Mouse (Mus musculus): ENCODE data around the gene Hoxb4. TPM values are rescaled to one million over a fixed set of nuclear protein-coding genes. Genes with fewer than 3 reads are reported as not detected.

The Hoxb4 gene
- total RNA-seq, 2 experiments from 2014 or later = 3.4 to 4.0 TPM

DNA sequence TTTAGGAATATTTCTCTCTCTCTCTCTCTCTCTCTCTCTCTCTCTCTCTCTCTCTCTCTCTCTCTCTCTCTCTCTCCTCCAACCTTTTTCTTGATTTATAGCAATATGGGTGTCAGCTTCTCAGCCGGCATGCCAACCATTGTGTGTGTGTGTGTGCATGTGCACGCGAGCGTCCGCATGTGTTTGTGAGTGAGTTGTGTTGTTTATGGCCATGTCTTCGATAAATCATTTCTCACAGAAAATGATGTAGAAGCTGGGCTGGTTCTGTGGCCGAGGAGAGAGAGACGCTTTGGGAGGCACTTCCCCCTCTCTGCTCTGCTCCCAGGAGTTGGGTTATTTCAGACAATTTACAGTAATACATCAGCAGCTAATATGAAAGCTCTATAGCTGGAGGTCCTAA, 10.5 kb downstream of the Hoxb4 start:
- ATAC-seq (ENCODE audit: poor library complexity, severe bottlenecking) = no peak

DNA sequence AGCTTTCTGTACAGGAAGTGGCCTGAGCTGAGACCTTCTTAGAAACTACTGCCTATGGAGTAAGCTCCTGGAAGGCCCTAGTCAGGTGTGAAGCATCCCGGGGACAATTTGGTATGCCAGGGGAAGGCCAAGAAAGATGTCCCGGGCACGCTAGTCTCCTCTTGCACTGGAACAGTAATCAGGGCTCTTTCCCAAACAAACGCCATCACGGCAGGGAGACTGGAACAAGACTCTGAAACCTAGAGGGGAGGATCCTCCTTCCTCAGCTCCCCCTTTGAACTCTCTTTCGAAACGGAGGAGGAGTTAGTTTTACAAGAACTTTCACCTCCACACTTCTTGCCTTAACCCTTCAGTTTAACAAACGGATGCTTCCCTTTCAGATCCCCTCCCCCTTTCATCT, 14.0 kb downstream of the Hoxb4 start:
- ATAC-seq (ENCODE audit: poor library complexity, severe bottlenecking) = no peak

DNA sequence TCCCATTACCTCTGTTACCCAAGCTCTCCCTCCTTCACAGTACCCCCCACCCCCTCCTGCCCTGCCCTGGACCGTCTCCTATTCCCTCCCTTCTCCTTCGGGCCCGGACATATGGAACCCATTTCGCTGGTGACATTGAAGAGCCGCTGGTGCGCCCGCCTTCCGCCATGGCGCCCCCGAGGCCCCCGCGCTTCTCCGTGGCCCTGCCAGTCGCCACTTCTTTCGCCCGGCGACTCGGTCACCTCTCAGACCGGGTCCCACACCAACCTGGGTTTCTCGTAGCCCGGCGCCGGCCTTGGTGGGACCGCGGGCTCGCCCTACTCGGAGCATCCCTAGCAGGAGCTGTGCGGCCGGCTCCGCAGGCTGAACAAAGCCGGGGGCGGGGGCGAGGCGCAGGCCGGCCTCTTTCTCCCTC, 14.6 kb downstream of the Hoxb4 start:
- no peak for ATAC-seq (ENCODE audit: poor library complexity, severe bottlenecking)

DNA sequence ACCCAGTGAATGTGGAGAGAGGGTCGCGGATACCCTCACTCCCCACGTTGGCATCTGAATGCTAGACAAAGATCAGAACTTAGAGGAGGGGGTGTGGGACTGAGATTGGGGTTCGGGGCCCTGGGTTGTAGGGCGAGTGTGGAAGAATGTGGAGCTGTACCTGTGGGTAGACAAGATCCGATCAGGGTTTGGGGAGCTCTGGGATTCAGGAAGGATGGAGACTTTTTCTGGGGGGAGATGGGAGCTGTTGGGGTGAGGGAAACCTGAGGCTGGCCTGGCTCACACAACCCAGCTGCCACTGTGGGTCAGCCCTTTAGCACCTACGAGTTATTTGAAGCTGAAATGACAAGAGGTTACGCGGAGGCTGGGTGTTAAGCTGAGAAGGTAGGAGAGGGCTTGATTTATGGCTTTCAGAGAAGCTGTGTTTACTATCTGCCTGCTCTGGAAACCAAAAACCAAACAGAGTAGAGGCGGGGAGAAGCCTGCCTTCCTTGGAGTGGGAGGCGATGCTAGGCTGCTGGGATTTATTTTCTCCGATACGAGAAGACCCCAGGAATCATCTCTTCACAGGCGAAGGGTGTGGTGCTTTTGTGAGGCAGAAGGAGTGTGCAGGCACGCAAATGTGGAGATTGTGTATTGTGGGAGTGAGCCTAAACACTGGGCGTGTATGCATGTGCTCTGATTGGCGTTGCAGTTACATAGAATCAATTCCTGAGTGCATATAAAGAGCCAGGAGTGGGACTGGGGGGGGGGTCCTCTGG, 15.4 kb downstream of the Hoxb4 start:
- ATAC-seq (ENCODE audit: poor library complexity, severe bottlenecking) = no peak

DNA sequence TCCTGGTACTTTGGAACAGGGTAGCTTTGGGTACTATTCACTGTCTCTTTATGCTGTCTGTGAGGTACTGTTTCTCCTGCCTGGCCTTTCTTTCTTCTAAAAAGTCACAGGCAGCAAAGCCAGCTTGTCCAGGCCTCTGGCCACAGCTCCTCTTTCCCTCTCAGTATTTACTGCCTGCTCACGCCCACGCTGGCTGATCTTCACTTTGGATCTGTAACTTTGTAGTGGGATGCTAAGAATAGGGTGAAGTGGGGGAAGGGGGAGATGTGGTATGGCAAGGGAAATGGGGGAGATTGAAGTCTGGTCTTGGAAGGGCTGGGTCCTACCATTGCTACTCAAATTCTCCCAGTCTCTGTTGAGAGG, 15.9 kb downstream of the Hoxb4 start:
- ATAC-seq (ENCODE audit: poor library complexity, severe bottlenecking) = no peak

DNA sequence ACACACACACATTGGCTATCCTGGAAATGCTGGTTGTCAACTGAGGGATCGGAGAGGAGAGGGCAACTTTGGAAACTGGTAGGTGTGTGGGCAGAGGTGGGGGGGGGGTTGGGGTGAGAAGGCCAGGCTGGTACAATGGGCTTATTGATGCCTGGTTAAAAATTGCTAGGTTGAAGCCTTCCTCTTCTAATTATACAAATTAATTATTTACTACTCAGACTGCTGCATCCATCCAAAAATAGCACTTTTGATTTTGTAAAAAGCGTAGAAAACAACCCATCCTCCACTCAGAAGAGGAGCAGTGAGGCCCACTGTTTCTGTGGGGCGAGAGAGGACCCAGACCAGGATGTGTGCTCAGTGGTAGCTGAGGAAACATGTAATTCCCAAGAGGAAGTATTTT, 16.9 kb downstream of the Hoxb4 start:
- no peak for ATAC-seq (ENCODE audit: poor library complexity, severe bottlenecking)

DNA sequence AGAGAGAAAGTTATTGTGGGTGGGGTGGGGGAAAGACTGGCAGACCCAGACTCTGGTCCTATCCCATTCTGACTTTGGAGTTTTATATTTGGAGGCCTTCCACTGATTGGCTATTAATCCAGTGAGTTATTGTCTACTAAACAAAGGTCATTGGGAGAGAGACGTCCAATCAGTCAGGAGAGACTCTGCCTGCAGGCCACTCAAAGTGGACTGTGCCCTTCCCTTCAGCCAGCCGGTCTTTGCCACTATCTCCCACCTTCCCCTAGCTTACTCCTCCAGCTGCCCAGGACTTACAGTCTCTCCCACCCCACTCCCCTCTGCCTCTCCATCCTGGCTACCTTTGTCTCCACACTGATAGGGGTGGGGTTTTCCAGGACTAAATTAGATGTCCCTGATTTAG, 18.5 kb downstream of the Hoxb4 start:
- ATAC-seq (ENCODE audit: poor library complexity, severe bottlenecking) = no peak

DNA sequence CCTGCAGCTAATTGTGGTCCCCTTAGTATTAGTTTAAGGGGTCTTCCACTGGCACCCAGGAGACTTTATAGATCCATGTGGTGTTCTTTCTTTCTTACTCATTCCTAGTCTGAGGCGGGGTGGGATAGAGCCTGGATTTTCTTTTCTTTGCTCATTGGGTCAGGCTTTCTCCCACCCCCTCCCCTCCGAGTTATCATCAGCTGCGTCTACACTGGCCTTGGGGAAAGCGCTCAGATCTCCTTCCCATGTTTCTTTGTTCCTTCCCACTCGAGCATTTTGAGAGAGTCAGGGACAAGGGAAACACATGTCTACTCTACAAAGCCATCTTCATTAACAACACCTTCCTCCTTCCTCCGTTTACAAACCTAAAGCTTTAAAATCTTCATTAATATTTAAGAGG, 19.0 kb downstream of the Hoxb4 start:
- no peak for ATAC-seq (ENCODE audit: poor library complexity, severe bottlenecking)

DNA sequence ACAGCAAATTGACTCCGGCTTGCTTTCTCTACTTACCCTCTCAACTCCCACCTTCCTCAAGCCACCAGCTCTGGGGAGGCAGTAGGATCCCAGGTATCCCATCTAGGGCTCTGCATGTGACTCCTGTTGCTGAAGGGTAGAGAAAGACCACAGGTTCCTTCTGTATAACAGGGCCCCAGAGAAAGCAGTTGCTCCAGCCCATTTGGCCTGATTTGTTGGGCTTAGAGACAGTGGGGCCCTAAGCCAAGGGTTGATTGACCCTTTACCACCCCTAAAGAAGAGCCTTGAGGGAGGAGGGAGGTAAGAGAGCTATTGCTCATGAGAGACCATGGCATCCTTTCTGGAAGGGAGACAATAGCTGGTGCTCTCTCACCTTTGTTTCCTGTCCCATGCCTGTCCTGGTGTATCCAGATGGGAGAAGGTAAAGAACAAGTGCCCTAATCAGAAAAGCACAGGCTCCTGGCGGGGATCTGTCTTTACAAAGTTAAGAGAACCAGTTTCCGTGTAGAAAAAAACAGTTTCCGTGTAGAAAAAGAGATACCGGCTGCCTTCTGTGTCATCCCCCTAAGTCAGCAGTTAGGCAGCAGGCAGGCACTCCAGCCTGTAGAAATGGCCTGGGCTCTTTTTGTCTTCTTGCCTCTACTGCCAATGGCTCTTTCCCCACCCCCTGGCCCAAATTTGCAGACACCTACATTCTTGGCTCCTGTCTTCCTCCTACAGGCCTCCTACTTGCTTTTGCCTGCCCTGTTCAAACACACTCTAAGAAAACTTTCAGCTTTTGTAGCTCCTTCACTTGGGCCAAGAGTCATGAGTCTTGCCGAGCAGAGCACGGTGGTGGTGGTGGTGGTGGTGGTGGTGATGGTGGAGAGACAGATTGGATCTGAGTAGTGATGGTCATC, 21.1 kb downstream of the Hoxb4 start:
- ATAC-seq (ENCODE audit: poor library complexity, severe bottlenecking) = no peak

DNA sequence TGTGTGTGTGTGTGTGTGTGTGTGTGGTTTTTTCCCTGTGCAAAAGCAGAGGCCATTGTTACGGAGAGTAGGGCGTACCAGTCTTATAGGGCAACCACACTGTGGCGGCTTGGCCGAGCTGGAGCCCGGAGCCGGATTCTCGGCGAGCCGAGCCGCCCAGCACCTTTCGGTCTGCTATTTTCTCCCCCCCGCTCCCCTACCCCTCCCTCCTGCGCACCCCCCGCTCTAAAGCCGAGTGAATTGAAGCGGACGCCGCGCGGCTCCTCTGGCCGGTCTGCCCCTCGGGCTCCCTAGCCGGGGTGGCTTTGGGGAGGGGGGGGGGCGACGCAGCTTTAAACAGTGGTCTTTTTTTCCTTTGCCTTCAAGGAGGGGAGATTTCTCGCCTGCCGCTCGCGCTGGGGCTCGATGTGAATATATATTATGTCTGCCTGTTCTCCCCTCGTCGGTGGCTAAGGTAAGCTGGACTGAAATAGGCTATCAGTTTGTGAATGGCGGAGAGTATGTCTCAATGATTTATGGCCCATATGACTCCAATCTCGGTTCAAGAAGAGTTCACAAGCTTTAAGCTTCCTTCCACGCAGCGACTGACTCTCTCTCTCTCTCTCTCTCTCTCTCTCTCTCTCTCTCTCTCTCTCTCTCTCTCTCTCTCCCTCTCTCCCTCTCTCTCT, 22.8 kb downstream of the Hoxb4 start:
- no peak for ATAC-seq (ENCODE audit: poor library complexity, severe bottlenecking)

DNA sequence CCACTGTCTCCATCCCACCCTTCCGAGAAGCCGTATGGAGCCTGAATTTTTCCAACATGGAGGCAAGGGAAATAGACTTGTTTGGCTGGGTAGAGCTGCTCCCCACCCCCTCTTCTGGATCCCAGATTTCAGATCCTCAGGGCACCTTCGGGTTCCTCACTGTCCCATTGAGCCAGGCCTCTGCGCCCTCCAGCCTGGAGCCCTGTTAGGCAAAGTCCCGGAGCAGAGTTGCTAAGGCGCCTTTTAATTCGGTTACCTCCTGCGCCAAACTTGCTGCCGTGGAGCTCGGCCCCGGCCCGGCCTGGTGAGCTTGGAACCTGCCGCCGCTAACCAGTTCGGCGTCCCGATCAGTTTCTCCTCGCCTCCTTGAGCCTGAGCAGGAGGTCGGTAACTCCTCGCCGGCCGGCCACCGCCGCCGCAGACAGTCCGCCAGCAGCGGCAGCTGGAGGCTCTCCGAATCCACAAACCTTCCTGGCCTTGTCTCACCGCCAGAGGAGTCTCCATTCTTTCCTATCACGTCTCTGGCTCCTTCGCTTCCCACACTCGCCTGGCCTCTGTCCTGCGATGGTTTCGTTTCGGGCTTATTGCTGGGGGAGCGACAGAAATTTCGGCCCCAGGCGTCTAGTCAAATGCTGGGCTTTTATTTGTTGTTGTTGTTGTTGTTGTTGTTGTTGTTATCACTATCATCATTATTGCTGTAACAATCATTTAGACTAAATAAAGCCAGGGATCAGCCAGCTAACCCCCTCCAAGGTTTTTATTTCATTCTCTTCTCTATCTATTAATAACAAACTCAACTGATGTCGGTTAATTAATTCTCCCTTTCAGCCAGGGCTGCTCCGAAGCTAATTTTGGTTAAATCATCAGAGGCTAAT, 23.9 kb downstream of the Hoxb4 start:
- ATAC-seq (ENCODE audit: poor library complexity, severe bottlenecking) = no peak

DNA sequence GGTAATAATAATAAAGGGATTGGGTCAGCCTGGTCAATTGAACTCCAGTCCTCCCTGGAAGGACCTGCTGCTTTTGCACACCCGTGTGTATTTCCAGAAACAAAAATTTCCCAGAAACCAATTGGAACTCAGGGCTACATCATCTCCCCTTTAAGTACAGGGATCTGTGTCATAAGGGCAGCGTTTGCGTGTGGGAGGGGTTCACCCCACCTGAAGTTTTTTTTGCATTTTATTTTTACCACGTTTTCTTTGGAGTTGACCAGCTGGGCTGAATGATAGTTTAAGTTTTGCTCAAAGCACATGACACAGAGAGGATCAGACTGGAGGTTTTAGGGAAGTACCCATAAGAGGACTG, 24.5 kb downstream of the Hoxb4 start:
- no peak for ATAC-seq (ENCODE audit: poor library complexity, severe bottlenecking)

DNA sequence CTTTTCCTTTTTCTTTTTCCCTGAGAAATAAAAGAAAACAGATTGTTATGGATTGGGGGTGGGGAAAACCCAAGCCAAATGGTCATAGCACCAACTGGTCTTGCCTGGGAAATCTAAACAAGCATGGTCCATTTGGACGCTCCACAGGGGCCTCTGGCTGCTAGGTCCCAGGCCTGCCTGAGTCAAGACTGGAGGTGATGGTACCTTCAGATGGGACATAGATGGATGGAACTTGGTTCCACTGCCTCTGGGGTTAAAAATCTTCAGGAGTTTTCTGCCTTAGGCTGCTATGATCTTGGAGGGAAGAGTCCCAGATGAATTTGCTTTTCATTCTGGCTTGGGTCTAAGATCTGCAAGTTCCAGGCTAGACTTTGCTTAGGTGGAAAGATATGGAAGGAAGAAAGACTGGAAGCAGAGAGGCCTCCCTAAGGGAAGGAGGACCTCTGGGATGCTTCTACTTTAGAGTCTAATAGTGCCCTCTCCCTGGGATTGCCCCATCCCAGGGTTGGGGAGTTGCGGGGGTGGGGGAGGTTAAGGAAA, 25.2 kb downstream of the Hoxb4 start:
- no peak for ATAC-seq (ENCODE audit: poor library complexity, severe bottlenecking)

DNA sequence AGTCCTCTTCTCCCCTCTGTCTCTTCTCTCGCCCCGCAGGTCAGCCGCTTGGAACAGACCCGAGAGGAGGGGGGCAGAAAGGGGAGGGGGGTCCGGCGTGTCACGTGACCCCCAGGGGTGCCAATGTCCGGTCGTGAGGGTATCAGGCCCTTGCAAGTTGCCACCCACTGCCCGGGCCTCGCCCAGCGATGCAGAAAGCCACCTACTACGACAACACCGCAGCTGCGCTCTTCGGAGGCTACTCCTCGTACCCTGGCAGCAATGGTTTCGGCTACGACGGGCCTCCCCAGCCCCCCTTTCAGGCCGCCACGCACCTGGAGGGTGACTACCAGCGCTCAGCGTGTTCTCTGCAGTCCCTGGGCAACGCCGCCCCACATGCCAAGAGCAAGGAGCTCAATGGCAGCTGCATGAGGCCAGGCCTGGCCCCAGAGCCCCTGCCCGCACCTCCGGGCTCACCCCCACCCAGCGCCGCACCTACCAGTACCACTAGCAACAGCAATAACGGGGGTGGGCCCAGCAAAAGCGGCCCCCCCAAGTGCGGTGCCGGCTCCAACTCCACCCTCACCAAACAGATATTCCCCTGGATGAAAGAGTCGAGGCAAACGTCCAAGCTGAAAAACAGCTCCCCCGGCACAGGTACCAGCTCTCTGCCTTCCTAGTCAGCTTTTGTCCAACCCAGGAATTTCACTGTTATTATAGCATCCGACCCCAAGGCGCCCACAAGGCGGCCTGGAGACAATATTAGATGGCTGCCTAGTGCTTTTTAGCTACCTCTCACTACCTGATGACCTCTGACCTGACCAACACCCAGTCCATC, 26.2 kb downstream of the Hoxb4 start:
- no peak for ATAC-seq (ENCODE audit: poor library complexity, severe bottlenecking)

DNA sequence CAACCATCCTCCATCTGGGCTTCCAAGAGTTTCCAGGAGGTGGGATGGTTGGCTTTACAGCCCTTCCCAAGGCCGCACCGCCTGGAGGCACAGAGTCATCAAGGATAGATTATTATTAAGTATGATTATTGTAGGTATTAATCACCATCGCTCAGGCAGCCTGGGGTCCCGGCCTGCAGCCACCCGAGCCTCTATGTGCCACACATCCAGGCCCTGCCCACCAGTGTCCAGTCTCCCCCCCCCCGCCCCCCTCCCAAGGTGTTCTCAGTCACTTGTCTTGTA, 26.8 kb downstream of the Hoxb4 start:
- no peak for ATAC-seq (ENCODE audit: poor library complexity, severe bottlenecking)

DNA sequence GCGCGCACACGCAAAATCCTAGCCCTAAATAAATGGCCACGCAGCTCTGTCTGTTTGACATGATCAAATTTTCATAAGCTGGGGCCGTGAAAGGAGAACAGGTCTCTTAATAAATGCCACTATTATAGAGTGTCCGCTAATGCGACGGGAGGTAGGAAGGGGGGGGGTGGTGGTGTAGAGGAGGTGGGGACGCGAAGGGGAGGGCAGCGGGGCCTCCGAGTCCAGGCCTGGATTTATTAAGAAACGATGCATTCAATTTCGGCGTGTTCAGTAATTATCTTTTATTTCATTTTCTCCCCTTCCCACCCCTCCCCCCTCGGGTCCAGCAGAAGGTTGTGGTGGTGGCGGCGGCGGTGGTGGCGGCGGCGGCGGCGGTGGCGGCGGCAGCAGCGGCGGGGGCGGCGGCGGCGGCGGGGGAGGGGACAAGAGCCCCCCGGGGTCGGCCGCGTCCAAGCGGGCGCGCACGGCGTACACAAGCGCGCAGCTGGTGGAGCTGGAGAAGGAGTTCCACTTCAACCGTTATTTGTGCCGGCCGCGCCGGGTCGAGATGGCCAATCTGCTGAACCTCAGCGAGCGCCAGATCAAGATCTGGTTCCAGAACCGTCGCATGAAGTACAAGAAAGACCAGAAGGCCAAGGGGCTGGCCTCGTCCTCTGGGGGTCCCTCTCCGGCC, 27.3 kb downstream of the Hoxb4 start:
- no peak for ATAC-seq (ENCODE audit: poor library complexity, severe bottlenecking)

DNA sequence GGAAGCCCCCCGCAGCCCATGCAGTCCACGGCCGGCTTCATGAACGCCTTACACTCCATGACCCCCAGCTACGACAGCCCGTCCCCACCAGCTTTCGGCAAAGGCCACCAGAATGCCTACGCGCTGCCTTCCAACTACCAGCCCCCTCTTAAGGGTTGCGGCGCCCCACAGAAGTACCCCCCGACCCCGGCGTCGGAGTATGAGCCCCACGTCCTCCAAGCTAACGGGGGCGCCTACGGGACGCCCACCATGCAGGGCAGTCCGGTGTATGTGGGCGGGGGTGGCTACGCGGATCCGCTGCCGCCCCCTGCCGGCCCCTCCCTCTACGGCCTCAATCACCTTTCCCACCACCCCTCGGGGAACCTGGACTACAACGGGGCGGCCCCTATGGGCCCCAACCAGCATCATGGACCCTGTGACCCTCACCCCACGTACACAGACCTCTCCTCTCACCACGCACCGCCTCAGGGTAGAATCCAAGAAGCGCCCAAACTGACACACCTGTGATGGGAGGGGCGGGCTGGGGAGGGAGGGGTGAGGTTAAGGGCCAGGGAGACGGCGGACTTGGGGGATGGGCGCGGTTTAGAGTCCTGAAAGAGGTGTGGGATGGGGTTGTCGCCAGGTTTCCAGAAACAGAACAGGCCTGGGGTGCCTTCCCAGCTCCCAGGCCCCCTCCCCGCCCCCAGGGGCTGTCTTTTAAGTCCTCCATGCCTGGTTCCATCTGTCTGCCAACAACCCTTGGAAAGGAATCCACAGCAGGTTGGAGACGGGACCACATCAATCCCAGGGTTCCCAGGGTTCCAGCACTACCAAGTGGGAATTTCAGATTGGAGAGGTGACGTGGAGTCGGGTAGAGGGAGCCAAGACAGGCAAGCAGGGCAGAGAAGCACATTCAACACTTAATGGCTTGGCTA, 28.1 kb downstream of the Hoxb4 start:
- ATAC-seq (ENCODE audit: poor library complexity, severe bottlenecking) = no peak

DNA sequence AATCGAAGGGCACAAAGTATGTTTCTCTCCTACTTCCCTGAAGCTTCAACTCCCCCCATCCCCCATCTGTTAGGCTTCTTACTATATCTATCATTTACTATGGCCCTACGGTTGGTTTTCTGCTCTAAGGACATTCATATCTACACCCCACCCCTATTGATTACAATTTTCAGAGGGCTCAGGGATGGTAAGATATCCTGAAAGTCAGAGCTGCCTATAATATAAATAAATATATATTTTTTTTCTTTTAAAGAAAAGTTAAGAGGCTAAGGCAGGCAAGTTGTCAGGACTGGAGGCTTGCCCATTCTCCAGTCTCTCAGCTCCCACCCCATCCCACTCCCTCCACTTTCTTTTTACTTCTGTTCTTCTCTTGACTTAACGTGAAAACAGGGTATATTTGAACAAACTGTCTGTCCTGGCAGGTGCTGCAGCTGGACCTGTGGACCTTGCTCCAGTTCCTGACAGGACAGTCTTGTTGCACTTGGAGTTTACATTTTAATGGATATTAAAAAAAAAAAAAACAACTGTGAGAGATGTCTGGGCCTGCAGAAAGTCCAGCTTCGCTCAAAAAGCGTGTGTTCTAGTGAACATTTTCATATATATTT, 29.0 kb downstream of the Hoxb4 start:
- ATAC-seq (ENCODE audit: poor library complexity, severe bottlenecking) = no peak

Data from megakaryocyte, adult 5-6 weeks (primary cell).